Mouse (Mus musculus): Measurements from ENCODE around the gene Rev1.

Gene Rev1

GRCm38 (mm10) chr1:38129501-38130267, at the start of gene Rev1:
TSS of gene Rev1 (minus strand) at chr1:38129801.
- in situ Hi-C loops (cut with MboI; ENCODE audit: unreplicated experiment in 2 of 2) = loop anchor here (5.0 to 10.0 kb wide), 4 partner anchors 65 to 455 kb away; partner anchors contain the start of genes Eif5b (in 1 of the 2) and Txndc9 (in 1 of the 2)

GRCm38 (mm10) chr1:38178929-38179328, 49.3 kb upstream of the Rev1 start:
- in situ Hi-C loops (cut with MboI; ENCODE audit: unreplicated experiment in 2 of 2) = loop anchor here in 1 of 2 experiments (10.0 kb wide), 1 partner anchor 284 kb away; the partner anchor contains the start of genes Mitd1 and Mrpl30

GRCm38 (mm10) chr1:38176077-38176476, 46.5 kb upstream of the Rev1 start:
- in situ Hi-C loops (cut with MboI; ENCODE audit: unreplicated experiment in 2 of 2) = loop anchor here in 1 of 2 experiments (10.0 kb wide), 1 partner anchor 281 kb away; the partner anchor contains the start of genes Mitd1 and Mrpl30

- in situ Hi-C loops (cut with MboI; ENCODE audit: unreplicated experiment in 2 of 2) = loop anchor here (10.0 to 25.0 kb wide), 3 partner anchors 277 to 510 kb away; partner anchors contain the start of genes Mitd1 (in 2 of the 2) and Mrpl30 (in 2 of the 2)
These were observed 42.3 kb upstream of the Rev1 start for GRCm38 (mm10) chr1:38171874-38172273.

GRCm38 (mm10) chr1:38165696-38166095, 36.1 kb upstream of the Rev1 start:
- in situ Hi-C loops (cut with MboI; ENCODE audit: unreplicated experiment in 2 of 2) = loop anchor here (25.0 kb wide), 2 partner anchors 278 to 503 kb away; partner anchors contain the start of genes Mitd1 (in 1 of the 2) and Mrpl30 (in 1 of the 2)

GRCm38 (mm10) chr1:38150086-38150485, 20.5 kb upstream of the Rev1 start:
- in situ Hi-C loops (cut with MboI; ENCODE audit: unreplicated experiment in 2 of 2) = loop anchor here (25.0 kb wide), 2 partner anchors 263 to 488 kb away; partner anchors contain the start of genes Mitd1 (in 1 of the 2) and Mrpl30 (in 1 of the 2)

- in situ Hi-C loops (cut with MboI; ENCODE audit: unreplicated experiment in 2 of 2) = no loop called here
These were observed 16.4 kb upstream of the Rev1 start for GRCm38 (mm10) chr1:38146008-38146407.

GRCm38 (mm10) chr1:38141371-38141770, 11.8 kb upstream of the Rev1 start:
- in situ Hi-C loops (cut with MboI; ENCODE audit: unreplicated experiment in 2 of 2) = no loop called here

- in situ Hi-C loops (cut with MboI; ENCODE audit: unreplicated experiment in 2 of 2) = no loop called here
These were observed 11.3 kb upstream of the Rev1 start for GRCm38 (mm10) chr1:38140911-38141310.

- in situ Hi-C loops (cut with MboI; ENCODE audit: unreplicated experiment in 2 of 2) = loop anchor here in 1 of 2 experiments (10.0 kb wide), 2 partner anchors 145 to 465 kb away; partner anchors contain the start of genes Eif5b and Txndc9
These were observed 9.8 kb upstream of the Rev1 start for GRCm38 (mm10) chr1:38139396-38139795.

- in situ Hi-C loops (cut with MboI; ENCODE audit: unreplicated experiment in 2 of 2) = loop anchor here in 1 of 2 experiments (10.0 kb wide), 2 partner anchors 138 to 458 kb away; partner anchors contain the start of genes Eif5b and Txndc9
These were observed 3.3 kb upstream of the Rev1 start for GRCm38 (mm10) chr1:38132942-38133341.

GRCm38 (mm10) chr1:38130715-38131483, 1.3 kb upstream of the Rev1 start:
- in situ Hi-C loops (cut with MboI; ENCODE audit: unreplicated experiment in 2 of 2) = loop anchor here in 1 of 2 experiments (10.0 kb wide), 2 partner anchors 136 to 456 kb away; partner anchors contain the start of genes Eif5b and Txndc9

GRCm38 (mm10) chr1:38128919-38129436, 623 bp downstream of the Rev1 start:
- in situ Hi-C loops (cut with MboI; ENCODE audit: unreplicated experiment in 2 of 2) = loop anchor here (5.0 to 10.0 kb wide), 2 partner anchors 64 to 127 kb away; no protein-coding TSS in a partner anchor

GRCm38 (mm10) chr1:38127036-38127435, 2.6 kb downstream of the Rev1 start:
- in situ Hi-C loops (cut with MboI; ENCODE audit: unreplicated experiment in 2 of 2) = loop anchor here (5.0 to 10.0 kb wide), 2 partner anchors 62 to 125 kb away; no protein-coding TSS in a partner anchor

- in situ Hi-C loops (cut with MboI; ENCODE audit: unreplicated experiment in 2 of 2) = loop anchor here (5.0 to 10.0 kb wide), 2 partner anchors 62 to 124 kb away; no protein-coding TSS in a partner anchor
These were observed 3.2 kb downstream of the Rev1 start for GRCm38 (mm10) chr1:38126426-38126825.

GRCm38 (mm10) chr1:38124261-38124660, 5.3 kb downstream of the Rev1 start:
- in situ Hi-C loops (cut with MboI; ENCODE audit: unreplicated experiment in 2 of 2) = loop anchor here (5.0 to 10.0 kb wide), 2 partner anchors 42 to 59 kb away; no protein-coding TSS in a partner anchor

- in situ Hi-C loops (cut with MboI; ENCODE audit: unreplicated experiment in 2 of 2) = loop anchor here (5.0 to 10.0 kb wide), 2 partner anchors 39 to 56 kb away; no protein-coding TSS in a partner anchor
These were observed 8.7 kb downstream of the Rev1 start for GRCm38 (mm10) chr1:38120877-38121276.

- in situ Hi-C loops (cut with MboI; ENCODE audit: unreplicated experiment in 2 of 2) = no loop called here
These were observed 11.0 kb downstream of the Rev1 start for GRCm38 (mm10) chr1:38118624-38119023.

GRCm38 (mm10) chr1:38109786-38110185, 19.8 kb downstream of the Rev1 start:
- in situ Hi-C loops (cut with MboI; ENCODE audit: unreplicated experiment in 2 of 2) = no loop called here

GRCm38 (mm10) chr1:38103813-38104212, 25.8 kb downstream of the Rev1 start:
- in situ Hi-C loops (cut with MboI; ENCODE audit: unreplicated experiment in 2 of 2) = no loop called here
